Mouse (Mus musculus): ENCODE measurements around the gene Galnt3.

The Galnt3 gene

GRCm38 (mm10) chr2:66124591-66125271 is at the start of gene Galnt3:
Galnt3 (minus strand) TSS chr2:66124994.
- DNase-seq (ENCODE audit: extremely low read depth, insufficient read length, low spot score): no peak

- DNase-seq (ENCODE audit: extremely low read depth, insufficient read length, low spot score): no peak
Observed at GRCm38 (mm10) chr2:66173134-66173533, 48.3 kb upstream of the Galnt3 start.

GRCm38 (mm10) chr2:66171643-66172042 is 46.8 kb upstream of the Galnt3 start:
- DNase-seq (ENCODE audit: extremely low read depth, insufficient read length, low spot score): no peak

GRCm38 (mm10) chr2:66170721-66171120 is 45.9 kb upstream of the Galnt3 start:
- no peak for DNase-seq (ENCODE audit: extremely low read depth, insufficient read length, low spot score)

GRCm38 (mm10) chr2:66165025-66165424 is 40.2 kb upstream of the Galnt3 start:
- DNase-seq (ENCODE audit: extremely low read depth, insufficient read length, low spot score): no peak

GRCm38 (mm10) chr2:66158140-66158915 is 33.5 kb upstream of the Galnt3 start:
- DNase-seq (ENCODE audit: extremely low read depth, insufficient read length, low spot score): no peak

GRCm38 (mm10) chr2:66151436-66151835 is 26.6 kb upstream of the Galnt3 start:
- DNase-seq (ENCODE audit: extremely low read depth, insufficient read length, low spot score): no peak

GRCm38 (mm10) chr2:66150531-66150930 is 25.7 kb upstream of the Galnt3 start:
- DNase-seq (ENCODE audit: extremely low read depth, insufficient read length, low spot score): no peak

- DNase-seq (ENCODE audit: extremely low read depth, insufficient read length, low spot score): no peak
Observed at GRCm38 (mm10) chr2:66148654-66149230, 23.9 kb upstream of the Galnt3 start.

GRCm38 (mm10) chr2:66146473-66146872 is 21.7 kb upstream of the Galnt3 start:
- DNase-seq (ENCODE audit: extremely low read depth, insufficient read length, low spot score): no peak

- DNase-seq (ENCODE audit: extremely low read depth, insufficient read length, low spot score): peak; percentile 31
Observed at GRCm38 (mm10) chr2:66144770-66145169, 20.0 kb upstream of the Galnt3 start.

- no peak for DNase-seq (ENCODE audit: extremely low read depth, insufficient read length, low spot score)
Observed at GRCm38 (mm10) chr2:66143284-66143683, 18.5 kb upstream of the Galnt3 start.

- DNase-seq (ENCODE audit: extremely low read depth, insufficient read length, low spot score): no peak
Observed at GRCm38 (mm10) chr2:66142711-66143110, 17.9 kb upstream of the Galnt3 start.

- no peak for DNase-seq (ENCODE audit: extremely low read depth, insufficient read length, low spot score)
Observed at GRCm38 (mm10) chr2:66142268-66142667, 17.5 kb upstream of the Galnt3 start.

GRCm38 (mm10) chr2:66140246-66140645 is 15.5 kb upstream of the Galnt3 start:
- no peak for DNase-seq (ENCODE audit: extremely low read depth, insufficient read length, low spot score)

- no peak for DNase-seq (ENCODE audit: extremely low read depth, insufficient read length, low spot score)
Observed at GRCm38 (mm10) chr2:66131862-66132544, 7.2 kb upstream of the Galnt3 start.

- no peak for DNase-seq (ENCODE audit: extremely low read depth, insufficient read length, low spot score)
Observed at GRCm38 (mm10) chr2:66128941-66129340, 4.1 kb upstream of the Galnt3 start.

- DNase-seq (ENCODE audit: extremely low read depth, insufficient read length, low spot score): no peak
Observed at GRCm38 (mm10) chr2:66127541-66127940, 2.7 kb upstream of the Galnt3 start.

GRCm38 (mm10) chr2:66126936-66127335 is 2.1 kb upstream of the Galnt3 start:
- DNase-seq (ENCODE audit: extremely low read depth, insufficient read length, low spot score): no peak

GRCm38 (mm10) chr2:66123756-66124589 is 821 bp downstream of the Galnt3 start:
- DNase-seq (ENCODE audit: extremely low read depth, insufficient read length, low spot score): peak; percentile 13

Measured in 3134 (cell line).